Mouse (Mus musculus) stomach, embryonic 16.5 days (tissue): ENCODE measurements around the gene Ccdc12. TPM values are rescaled to one million over a fixed set of nuclear protein-coding genes. Genes with fewer than 3 reads are reported as not detected.

Source experiments
- ATAC-seq: fragments of 200-750 bp; cut with Nextera tagmentation; 2 replicates; pipeline ENCODE4 v1.8.0; 2017; ENCODE audit warnings: moderate number of reproducible peaks, moderate TSS enrichment; ENCODE audit not compliant: insufficient read depth, low FRiP score
- H3K27ac ChIP-seq: fragments of 300-500 bp; sonication (generic); 2 replicates; pipeline ENCODE4 v1.5.1; 2014; ENCODE audit warnings: low read length
- H3K27me3 ChIP-seq: fragments of 300-500 bp; sonication (generic); 2 replicates; pipeline ENCODE4 v1.6.1; 2014; ENCODE audit warnings: low read length, control low read depth, mixed read lengths; ENCODE audit not compliant: control insufficient read depth, insufficient read depth
- H3K36me3 ChIP-seq: fragments of 300-500 bp; sonication (generic); 2 replicates; pipeline ENCODE4 v1.6.1; 2014; ENCODE audit warnings: low read length; ENCODE audit not compliant: control insufficient read depth, insufficient read depth
- H3K4me1 ChIP-seq: fragments of 300-500 bp; sonication (generic); 2 replicates; pipeline ENCODE4 v1.6.1; 2014; ENCODE audit warnings: low read length, control low read depth, mixed read lengths; ENCODE audit not compliant: control insufficient read depth, insufficient read depth
- H3K4me2 ChIP-seq: fragments of 300-500 bp; sonication (generic); 2 replicates; pipeline ENCODE4 v1.6.1; 2014; ENCODE audit warnings: low read depth, low read length, mixed read lengths
- H3K4me3 ChIP-seq: fragments of 300-500 bp; sonication (generic); replicated peaks from 2 replicates; pipeline ENCODE4 v1.5.1; 2014; ENCODE audit warnings: mild to moderate bottlenecking, low read length
- H3K9ac ChIP-seq: fragments of 300-500 bp; sonication (generic); 2 replicates; pipeline ENCODE4 v1.6.1; 2014; ENCODE audit warnings: low read length
- H3K9me3 ChIP-seq: fragments of 300-500 bp; sonication (generic); replicated peaks from 2 replicates; pipeline ENCODE4 v1.6.1; 2016; ENCODE audit warnings: low read length, control low read depth; ENCODE audit not compliant: control insufficient read depth
- WGBS: fragments of 180-500 bp; shearing (Covaris S2); extraction: QIAGEN DNeasy Blood & Tissue Kit; methylation state at CpG from one replicate; pipeline ENCODE4 v1.1.7; 2014; 5-methylcytosine and 5-hydroxymethylcytosine counted together
- polyA plus RNA-seq: library from polyadenylated mRNA; unstranded; fragments of >200 nt; fragmentation: Nextera tagmentation; extraction: Ambion mirVana; gene quantifications from 2 replicates; pipeline ENCODE4 v1.2.1, GENCODE M21; 2015

Gene Ccdc12
- polyA plus RNA-seq, 1 experiment from 2014 or later, result 148 TPM

- Histone ChIP-seq H3K9me3 (no peaks in the 10 kb centered on the region), H3K27me3 (no peaks in the 10 kb centered on the region), H3K9ac (no peak overlapping the region), H3K4me2 (no peak overlapping the region), H3K27ac (no peak overlapping the region), H3K4me3 (no peak overlapping the region), H3K4me1 (no peaks in the 10 kb centered on the region), H3K36me3 (0 out of 2 replicates have a peak, but pooled peaks cover under 1% of the 10 kb centered on the region)
- no peak for ATAC-seq
- WGBS, result 86% methylated on average over 6 of the region's 6 CpGs
These were observed 61.8 kb downstream of the Ccdc12 start for GRCm38 (mm10) chr9:110718071-110718470.

DNA sequence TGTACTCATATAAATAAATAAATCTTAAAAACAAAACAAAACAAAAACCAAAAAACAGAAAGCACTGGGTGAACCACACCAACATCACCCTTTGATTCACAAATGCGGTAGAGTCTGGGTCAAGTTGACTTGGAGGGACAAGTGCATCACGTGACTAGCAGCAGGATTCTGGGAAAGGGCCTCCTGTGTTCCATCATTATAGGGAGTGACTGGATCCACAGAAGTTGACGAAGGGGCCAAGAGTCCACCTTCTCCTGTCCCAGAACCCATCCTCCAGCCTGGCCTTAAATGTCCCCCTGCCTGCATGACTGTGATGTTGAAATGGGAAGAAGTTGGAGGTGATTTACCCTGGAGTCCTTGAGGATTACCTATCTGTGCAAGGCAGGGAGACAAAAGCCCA, 62.5 kb downstream of the Ccdc12 start:
- Histone ChIP-seq H3K27me3 (no peaks in the 10 kb centered on the region), H3K4me2 (no peak overlapping the region), H3K36me3 (no peaks in the 10 kb centered on the region; the same call in 1 of the 2 replicates), H3K4me3 (no peak overlapping the region), H3K9me3 (no peaks in the 10 kb centered on the region), H3K9ac (no peak overlapping the region), H3K4me1 (no peaks in the 10 kb centered on the region), H3K27ac (no peak overlapping the region)
- ATAC-seq, result no peak
- WGBS, result 82% methylated on average over 3 of the region's 3 CpGs

GRCm38 (mm10) chr9:110719977-110720376, 63.7 kb downstream of the Ccdc12 start:
- H3K4me2 ChIP-seq, result no peak overlapping the region
- no peak for ATAC-seq
- 60% methylated on average over 5 of the region's 5 CpGs for WGBS
- H3K4me3 ChIP-seq, result no peak overlapping the region
- no peaks in the 10 kb centered on the region for H3K9me3 ChIP-seq
- H3K27me3 ChIP-seq, result no peaks in the 10 kb centered on the region
- no peaks in the 10 kb centered on the region; the same call in 1 of the 2 replicates for H3K36me3 ChIP-seq
- H3K4me1 ChIP-seq, result no peaks in the 10 kb centered on the region
- H3K27ac ChIP-seq, result no peak overlapping the region
- H3K9ac ChIP-seq, result no peak overlapping the region

DNA sequence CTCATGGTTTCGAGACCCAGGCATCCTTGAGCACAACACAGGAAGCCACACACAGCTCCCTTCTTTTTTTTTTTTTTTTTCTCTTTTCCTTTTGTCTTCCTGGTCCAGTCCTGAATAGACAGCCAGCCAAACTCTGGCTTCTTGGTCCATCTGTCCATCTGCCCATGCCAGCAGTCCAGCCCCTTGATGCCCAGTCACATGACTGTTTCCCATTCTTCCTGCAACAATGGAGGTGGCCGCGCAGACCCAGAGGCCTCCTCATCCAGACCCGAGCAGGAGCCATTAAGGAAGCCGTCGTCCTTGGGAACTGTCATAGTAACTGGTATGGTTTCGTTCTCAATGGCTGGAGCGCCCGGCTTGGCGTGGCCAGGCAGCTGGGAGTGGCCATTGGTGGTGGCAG, 65.8 kb downstream of the Ccdc12 start:
- H3K4me1 ChIP-seq, result peaks cover 4% of the 10 kb centered on the region; the same call in 1 of the 2 replicates
- H3K27ac ChIP-seq, result no peak overlapping the region
- no peaks in the 10 kb centered on the region; the same call in 1 of the 2 replicates for H3K36me3 ChIP-seq
- no peak overlapping the region for H3K9ac ChIP-seq
- no peaks in the 10 kb centered on the region for H3K9me3 ChIP-seq
- no peak for ATAC-seq
- H3K4me2 ChIP-seq, result no peak overlapping the region
- no peak overlapping the region for H3K4me3 ChIP-seq
- peaks cover 5% of the 10 kb centered on the region; the same call in 1 of the 2 replicates for H3K27me3 ChIP-seq
- 92% methylated on average over 10 of the region's 10 CpGs for WGBS

- peaks cover 4% of the 10 kb centered on the region; the same call in 1 of the 2 replicates for H3K4me1 ChIP-seq
- H3K27me3 ChIP-seq, result peaks cover 10% of the 10 kb centered on the region
- H3K4me2 ChIP-seq, result no peak overlapping the region
- H3K36me3 ChIP-seq, result no peaks in the 10 kb centered on the region; the same call in 1 of the 2 replicates
- peak; percentile 26; the same call in 1 of the 2 replicates for ATAC-seq
- no peaks in the 10 kb centered on the region for H3K9me3 ChIP-seq
- no peak overlapping the region for H3K27ac ChIP-seq
- no peak overlapping the region for H3K9ac ChIP-seq
- H3K4me3 ChIP-seq, result no peak overlapping the region
- WGBS, result 20% methylated on average over 9 of the region's 9 CpGs
These were observed 69.4 kb downstream of the Ccdc12 start for GRCm38 (mm10) chr9:110725721-110726135.

GRCm38 (mm10) chr9:110726867-110727266, 70.6 kb downstream of the Ccdc12 start:
- ATAC-seq, result no peak
- Histone ChIP-seq H3K36me3 (no peaks in the 10 kb centered on the region; the same call in 1 of the 2 replicates), H3K27me3 (peaks cover 10% of the 10 kb centered on the region), H3K9ac (no peak overlapping the region), H3K4me1 (peaks cover 4% of the 10 kb centered on the region; the same call in 1 of the 2 replicates), H3K4me2 (peak overlapping the region; percentile 36), H3K27ac (no peak overlapping the region), H3K9me3 (no peaks in the 10 kb centered on the region), H3K4me3 (no peak overlapping the region; the same call in 1 of the 2 replicates)
- 31% methylated on average over 32 of the region's 33 CpGs for WGBS

- peaks cover 10% of the 10 kb centered on the region for H3K27me3 ChIP-seq
- no peaks in the 10 kb centered on the region for H3K36me3 ChIP-seq
- no peak overlapping the region for H3K9ac ChIP-seq
- no peak for ATAC-seq
- no peaks in the 10 kb centered on the region for H3K9me3 ChIP-seq
- no peak overlapping the region for H3K4me2 ChIP-seq
- no peak overlapping the region for H3K4me3 ChIP-seq
- no peak overlapping the region for H3K27ac ChIP-seq
- 19% methylated on average over 8 of the region's 8 CpGs for WGBS
- peaks cover 22% of the 10 kb centered on the region for H3K4me1 ChIP-seq
These were observed 73.5 kb downstream of the Ccdc12 start for GRCm38 (mm10) chr9:110729841-110730240.

GRCm38 (mm10) chr9:110731859-110732258, 75.6 kb downstream of the Ccdc12 start:
- 57% methylated on average over 4 of the region's 4 CpGs for WGBS
- Histone ChIP-seq H3K27me3 (peaks cover 8% of the 10 kb centered on the region), H3K4me3 (no peak overlapping the region), H3K4me1 (peaks cover 26% of the 10 kb centered on the region), H3K9ac (peak overlapping the region; percentile 36; the same call in 1 of the 2 replicates), H3K27ac (no peak overlapping the region), H3K36me3 (no peaks in the 10 kb centered on the region), H3K4me2 (peak overlapping the region; percentile 76; the same call in 1 of the 2 replicates), H3K9me3 (no peaks in the 10 kb centered on the region)
- ATAC-seq, result no peak

DNA sequence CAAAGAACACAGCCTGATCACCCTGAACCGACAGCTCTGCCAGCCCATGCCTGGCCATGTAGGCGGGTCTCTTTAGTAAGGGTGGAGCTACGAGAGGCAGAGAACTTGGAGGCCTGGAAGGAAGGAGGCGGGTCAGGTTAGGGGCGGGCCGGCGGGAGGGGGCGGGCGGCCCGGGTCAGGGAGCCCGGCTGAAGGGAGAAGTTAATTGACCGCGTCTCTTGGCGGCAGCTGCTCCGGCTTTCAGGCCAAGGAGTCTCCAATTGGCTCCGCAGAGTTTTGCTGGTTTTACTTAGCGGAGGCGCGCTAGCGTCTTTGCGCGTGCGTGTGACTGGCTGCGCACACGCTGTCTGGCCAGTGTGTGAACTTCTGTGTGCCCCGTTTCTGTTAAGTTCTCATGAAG, 76.3 kb downstream of the Ccdc12 start:
- Histone ChIP-seq H3K4me3 (peak overlapping the region; percentile 45), H3K4me1 (peaks cover 26% of the 10 kb centered on the region), H3K4me2 (peak overlapping the region; percentile 76), H3K36me3 (no peaks in the 10 kb centered on the region), H3K27ac (peak overlapping the region; percentile 76), H3K9ac (peak overlapping the region; percentile 66), H3K9me3 (no peaks in the 10 kb centered on the region), H3K27me3 (peaks cover 3% of the 10 kb centered on the region)
- under 1% methylated on average over 26 of the region's 26 CpGs for WGBS
- ATAC-seq, result peak; percentile 93
